Mouse (Mus musculus) stomach, postnatal 0 days (tissue): ENCODE data around the gene Mrto4. TPM values are rescaled to one million over a fixed set of nuclear protein-coding genes. Genes with fewer than 3 reads are reported as not detected.

Experiments
- ATAC-seq: fragments of 200-750 bp; cut with Nextera tagmentation; 2 replicates; pipeline ENCODE4 v1.8.0; 2017; ENCODE audit not compliant: low FRiP score, low TSS enrichment
- DNase-seq: peaks from one replicate; pipeline ENCODE4 v3.0.0-alpha.2; 2016; ENCODE audit warnings: low spot score
- H3K27ac ChIP-seq: fragments of 300-500 bp; sonication (generic); replicated peaks from 2 replicates; pipeline ENCODE4 v1.5.1; 2014; ENCODE audit warnings: mild to moderate bottlenecking, control low read depth
- H3K27me3 ChIP-seq: fragments of 300-500 bp; sonication (generic); 2 replicates; pipeline ENCODE4 v1.6.1; 2014; ENCODE audit warnings: low read length; ENCODE audit not compliant: control insufficient read depth, insufficient read depth
- H3K36me3 ChIP-seq: fragments of 300-500 bp; sonication (generic); 2 replicates; pipeline ENCODE4 v1.6.1; 2014; ENCODE audit warnings: low read length, mixed read lengths; ENCODE audit not compliant: control insufficient read depth, insufficient read depth
- H3K4me1 ChIP-seq: fragments of 300-500 bp; sonication (generic); replicated peaks from 2 replicates; pipeline ENCODE4 v1.6.1; 2014; ENCODE audit warnings: antibody characterized with exemption; ENCODE audit not compliant: control insufficient read depth, insufficient read depth
- H3K4me2 ChIP-seq: fragments of 300-500 bp; sonication (generic); replicated peaks from 2 replicates; pipeline ENCODE4 v1.6.1; 2014; ENCODE audit warnings: low read depth, mild to moderate bottlenecking, control low read depth, moderate library complexity
- H3K4me3 ChIP-seq: fragments of 300-500 bp; sonication (generic); 2 replicates; pipeline ENCODE4 v1.5.1; 2014; ENCODE audit warnings: low read depth, low read length, control low read depth
- H3K9ac ChIP-seq: fragments of 300-500 bp; sonication (generic); 2 replicates; pipeline ENCODE4 v1.6.1; 2014; ENCODE audit warnings: mild to moderate bottlenecking, low read length, control low read depth, mixed read lengths
- H3K9me3 ChIP-seq: fragments of 300-500 bp; sonication (generic); 2 replicates; pipeline ENCODE4 v1.6.1; 2016; ENCODE audit warnings: low read length; ENCODE audit not compliant: control insufficient read depth
- CTCF ChIP-seq: IDR thresholded peaks from 2 replicates; pipeline ENCODE4 v1.5.1; 2016; ENCODE audit warnings: antibody characterized with exemption, low read depth, mild to moderate bottlenecking, moderate library complexity
- EP300 ChIP-seq: optimal IDR thresholded peaks from 2 replicates; pipeline ENCODE3; 2016; ENCODE audit warnings: antibody characterized with exemption
- WGBS: fragments of 180-500 bp; shearing (Covaris S2); extraction: QIAGEN DNeasy Blood & Tissue Kit; methylation state at CpG from one replicate; pipeline ENCODE4 v1.1.7; 2014; 5-methylcytosine and 5-hydroxymethylcytosine counted together
- polyA plus RNA-seq: library from polyadenylated mRNA; unstranded; fragments of >200 nt; fragmentation: Nextera tagmentation; extraction: Ambion mirVana; gene quantifications from 2 replicates; pipeline ENCODE4 v1.2.1, GENCODE M21; 2015

The Mrto4 gene
- polyA plus RNA-seq, 1 experiment from 2014 or later = 43.7 TPM

DNA sequence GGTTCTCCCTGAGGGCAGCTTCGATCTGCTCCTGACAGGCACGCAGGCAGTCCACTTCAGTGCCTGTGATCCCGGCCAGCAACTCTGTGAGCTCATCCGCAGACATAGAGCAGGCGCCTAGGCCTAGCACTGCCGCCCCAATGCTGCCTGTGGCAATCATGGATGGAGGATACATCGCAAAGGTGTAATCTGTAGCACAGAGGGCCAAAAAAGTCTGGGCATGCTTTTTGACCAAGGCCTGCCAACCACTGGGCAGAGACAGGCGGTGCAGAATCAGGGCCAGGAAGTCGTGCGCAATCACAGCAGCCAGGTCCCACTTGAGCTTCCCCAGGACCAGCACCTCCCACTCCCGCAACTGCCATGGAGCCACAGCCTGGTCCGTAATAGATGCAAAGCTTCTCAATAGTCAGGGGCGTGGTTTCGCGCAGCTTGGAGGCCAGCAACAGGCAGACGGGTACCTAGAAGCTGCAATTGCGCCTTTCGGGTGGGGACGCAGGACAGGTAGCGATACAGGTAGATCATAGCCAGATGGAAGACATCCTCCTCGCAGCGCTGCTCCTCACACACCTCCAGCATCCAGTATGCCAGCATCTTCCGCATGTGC, 6.9 kb downstream of the Mrto4 start:
- TF ChIP-seq EP300 (no peak), CTCF (no peak)
- ATAC-seq (0 out of 2 replicates have a peak, but pooled peaks have one; percentile 21), DNase-seq (no peak)
- Histone ChIP-seq H3K36me3 (peaks cover 11% of the 10 kb centered on the region), H3K4me3 (no peak overlapping the region), H3K4me2 (no peak overlapping the region), H3K4me1 (no peaks in the 10 kb centered on the region), H3K9me3 (no peaks in the 10 kb centered on the region), H3K9ac (no peak overlapping the region), H3K27ac (no peak overlapping the region), H3K27me3 (no peaks in the 10 kb centered on the region)
- 86% methylated on average over 23 of the region's 23 CpGs for WGBS

DNA sequence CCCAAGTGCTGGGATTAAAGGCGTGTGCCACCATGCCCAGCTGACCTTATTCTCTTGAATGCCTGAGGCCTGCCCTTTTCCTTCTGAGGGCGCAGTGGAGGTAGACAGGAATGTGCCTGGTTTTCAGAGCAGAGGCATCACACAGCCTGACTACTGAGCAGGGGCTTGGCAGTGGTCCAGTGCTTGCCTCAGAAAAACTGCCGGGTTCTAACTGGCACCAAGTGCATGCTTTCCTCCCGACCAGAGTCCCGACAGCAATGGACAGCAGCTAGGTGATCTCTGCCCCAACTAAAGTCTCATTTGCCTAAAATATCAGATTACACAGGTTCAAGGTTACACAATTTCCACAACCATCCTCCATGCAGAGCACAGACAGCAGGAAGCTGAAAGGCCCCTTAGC, 8.7 kb downstream of the Mrto4 start:
- H3K4me2 ChIP-seq = no peak overlapping the region
- no peak for ATAC-seq
- H3K27me3 ChIP-seq = no peaks in the 10 kb centered on the region
- H3K4me1 ChIP-seq = no peaks in the 10 kb centered on the region
- H3K9ac ChIP-seq = no peak overlapping the region
- peaks cover 5% of the 10 kb centered on the region; the same call in 1 of the 2 replicates for H3K36me3 ChIP-seq
- no peak for TF ChIP-seq EP300
- no peak for TF ChIP-seq CTCF
- H3K9me3 ChIP-seq = no peaks in the 10 kb centered on the region
- H3K4me3 ChIP-seq = no peak overlapping the region
- no peak overlapping the region for H3K27ac ChIP-seq
- 52% methylated on average over 5 of the region's 5 CpGs for WGBS
- no peak for DNase-seq

DNA sequence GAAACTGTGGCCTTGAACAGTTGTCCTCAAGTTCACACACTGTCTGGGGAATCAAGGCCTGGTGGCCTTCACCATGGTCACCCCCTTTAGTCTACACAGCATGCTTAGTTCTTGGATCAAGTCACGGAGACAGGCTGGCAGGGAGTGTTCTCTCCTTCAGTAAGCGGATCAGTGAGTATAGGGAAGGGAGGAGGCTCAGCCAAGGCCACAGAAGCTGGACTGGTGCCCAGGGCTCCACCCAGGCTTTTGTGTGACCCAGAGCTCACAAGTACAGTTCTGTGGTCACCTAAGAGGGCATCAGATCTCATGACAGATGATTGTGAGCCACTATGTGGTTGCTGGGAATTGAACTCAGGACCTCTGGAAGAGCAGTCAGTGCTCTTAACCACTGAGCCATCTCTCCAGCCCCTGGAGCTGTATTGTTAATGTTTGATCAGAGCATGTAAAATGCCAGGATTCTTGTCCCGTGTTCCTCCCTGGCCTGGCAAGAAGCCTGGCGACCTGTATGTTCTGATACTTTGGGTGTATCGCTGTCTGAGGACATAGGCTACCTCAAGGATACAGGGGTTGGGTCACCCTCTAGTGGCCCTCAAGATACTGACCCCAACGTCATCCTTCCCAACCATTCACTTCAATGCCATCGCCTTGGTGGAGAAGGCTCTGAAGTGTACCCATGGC, 10.7 kb downstream of the Mrto4 start:
- Histone ChIP-seq H3K27me3 (no peaks in the 10 kb centered on the region), H3K4me3 (no peak overlapping the region), H3K4me2 (no peak overlapping the region), H3K9ac (no peak overlapping the region), H3K9me3 (no peaks in the 10 kb centered on the region), H3K36me3 (no peaks in the 10 kb centered on the region; the same call in 1 of the 2 replicates), H3K4me1 (peaks cover 2% of the 10 kb centered on the region; the same call in 1 of the 2 replicates), H3K27ac (no peak overlapping the region)
- WGBS = 62% methylated on average over 7 of the region's 7 CpGs
- ATAC-seq = peak; percentile 43; the same call in 1 of the 2 replicates
- DNase-seq = peak; percentile 70
- no peak for TF ChIP-seq CTCF
- no peak for TF ChIP-seq EP300

DNA sequence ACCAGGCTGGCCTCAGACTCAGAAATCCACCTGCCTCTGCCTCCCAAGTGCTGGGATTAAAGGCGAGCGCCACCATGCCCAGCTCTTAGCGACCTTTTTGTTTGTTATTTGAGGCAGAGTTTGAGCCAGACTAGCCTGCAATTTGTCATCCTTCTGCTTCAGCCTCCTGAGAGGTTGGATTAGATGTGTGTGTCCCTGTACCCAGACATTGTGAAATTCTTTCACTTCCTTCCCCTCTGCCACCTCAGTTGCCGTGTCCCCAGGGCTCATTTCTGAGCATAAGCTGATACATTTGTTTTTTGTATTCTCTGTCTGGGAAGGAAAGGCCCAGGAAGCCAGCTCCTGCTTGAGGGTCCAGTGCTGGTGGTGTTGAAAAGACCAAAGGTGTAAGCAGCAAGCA, 11.5 kb downstream of the Mrto4 start:
- DNase-seq (no peak), ATAC-seq (no peak)
- Histone ChIP-seq H3K27ac (no peak overlapping the region), H3K9ac (no peak overlapping the region), H3K27me3 (no peaks in the 10 kb centered on the region), H3K4me1 (peaks cover 2% of the 10 kb centered on the region; the same call in 1 of the 2 replicates), H3K4me2 (no peak overlapping the region), H3K4me3 (no peak overlapping the region), H3K9me3 (no peaks in the 10 kb centered on the region), H3K36me3 (no peaks in the 10 kb centered on the region)
- TF ChIP-seq EP300 = no peak
- TF ChIP-seq CTCF = no peak
- 65% methylated on average over 4 of the region's 4 CpGs for WGBS

DNA sequence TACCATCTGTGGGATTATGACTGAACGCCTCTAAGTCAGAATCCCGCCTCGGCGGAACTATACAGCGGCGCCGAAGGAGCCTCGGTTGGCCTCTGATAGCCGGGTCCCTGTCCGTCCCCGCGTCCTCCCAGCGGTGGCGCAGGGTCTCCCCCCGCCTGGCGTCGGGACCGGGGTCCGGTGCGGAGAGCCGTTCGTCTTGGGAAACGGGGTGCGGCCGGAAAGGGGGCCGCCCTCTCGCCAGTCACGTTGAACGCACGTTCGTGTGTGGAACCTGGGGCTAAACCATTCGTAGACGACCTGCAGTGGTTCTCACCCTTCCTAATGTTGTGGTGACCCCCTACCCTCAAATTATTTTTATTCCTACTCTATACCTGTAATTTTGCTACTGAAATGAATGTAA, 14.2 kb downstream of the Mrto4 start:
- 47% methylated on average over 33 of the region's 33 CpGs for WGBS
- H3K9me3 ChIP-seq = no peaks in the 10 kb centered on the region
- no peaks in the 10 kb centered on the region for H3K27me3 ChIP-seq
- no peak for DNase-seq
- no peaks in the 10 kb centered on the region for H3K36me3 ChIP-seq
- no peak overlapping the region for H3K9ac ChIP-seq
- H3K4me1 ChIP-seq = peaks cover 2% of the 10 kb centered on the region; the same call in 1 of the 2 replicates
- no peak overlapping the region for H3K4me3 ChIP-seq
- H3K27ac ChIP-seq = no peak overlapping the region
- TF ChIP-seq EP300 = no peak
- TF ChIP-seq CTCF = no peak
- H3K4me2 ChIP-seq = no peak overlapping the region
- ATAC-seq = no peak
